Mouse (Mus musculus): ENCODE results near the gene Ccng1. TPM values are rescaled to one million over a fixed set of nuclear protein-coding genes. Genes with fewer than 3 reads are reported as not detected.
"Not testable (repeated sequence)": the region's sequence is repeated elsewhere in the genome, so short reads cannot be mapped to it uniquely, and the experiment has no call there.

The Ccng1 gene
- polyA plus RNA-seq, 1 experiment: 0.64 TPM

DNA sequence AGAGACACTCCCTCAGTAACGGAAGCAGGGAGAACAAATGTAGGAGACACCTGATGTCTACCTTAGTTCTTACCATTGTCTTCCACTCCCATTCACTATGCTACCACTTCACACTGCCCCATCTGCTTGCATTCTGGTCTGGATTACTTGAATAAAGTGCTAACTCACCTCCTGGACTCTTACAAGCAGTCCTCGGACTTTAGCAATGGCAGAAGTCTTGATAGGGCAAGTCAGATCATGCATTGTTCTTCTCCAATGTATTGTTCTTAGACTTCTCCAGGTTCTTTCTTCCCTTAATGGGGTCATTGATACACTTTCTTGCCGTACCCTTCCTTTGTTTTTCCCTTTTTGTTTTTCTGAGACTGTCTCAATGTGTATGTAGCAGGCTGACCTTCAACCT lies 17.7 kb downstream of the Ccng1 start:
- H3K4me3 ChIP-seq (replicated peaks): no peak overlapping the region
- TF ChIP-seq GATA1 (IDR thresholded peaks at IDR 0.05; ENCODE audit: low read length) (no peak), TAL1 (IDR thresholded peaks at IDR 0.05; ENCODE audit: low read length) (no peak)
- peaks cover 19% of the 10 kb centered on the region for H3K4me1 ChIP-seq (ENCODE audit: control insufficient read depth)
- H3K9me3 ChIP-seq (ENCODE audit: control insufficient read depth, low read length): no peaks in the 10 kb centered on the region
- H3K36me3 ChIP-seq (ENCODE audit: control insufficient read depth): peaks cover 65% of the 10 kb centered on the region
- H3K27me3 ChIP-seq (ENCODE audit: control insufficient read depth): no peaks in the 10 kb centered on the region

GRCm38 (mm10) chr11:40734251-40734752 lies 20.8 kb downstream of the Ccng1 start:
- peak overlapping the region; percentile 88 for H3K4me3 ChIP-seq (replicated peaks)
- no peaks in the 10 kb centered on the region for H3K9me3 ChIP-seq (ENCODE audit: control insufficient read depth, low read length)
- peaks cover 36% of the 10 kb centered on the region for H3K4me1 ChIP-seq (ENCODE audit: control insufficient read depth)
- TF ChIP-seq TAL1 (IDR thresholded peaks at IDR 0.05; ENCODE audit: low read length) (no peak), GATA1 (IDR thresholded peaks at IDR 0.05; ENCODE audit: low read length) (no peak)
- H3K27me3 ChIP-seq (ENCODE audit: control insufficient read depth): no peaks in the 10 kb centered on the region
- peaks cover 70% of the 10 kb centered on the region for H3K36me3 ChIP-seq (ENCODE audit: control insufficient read depth)

DNA sequence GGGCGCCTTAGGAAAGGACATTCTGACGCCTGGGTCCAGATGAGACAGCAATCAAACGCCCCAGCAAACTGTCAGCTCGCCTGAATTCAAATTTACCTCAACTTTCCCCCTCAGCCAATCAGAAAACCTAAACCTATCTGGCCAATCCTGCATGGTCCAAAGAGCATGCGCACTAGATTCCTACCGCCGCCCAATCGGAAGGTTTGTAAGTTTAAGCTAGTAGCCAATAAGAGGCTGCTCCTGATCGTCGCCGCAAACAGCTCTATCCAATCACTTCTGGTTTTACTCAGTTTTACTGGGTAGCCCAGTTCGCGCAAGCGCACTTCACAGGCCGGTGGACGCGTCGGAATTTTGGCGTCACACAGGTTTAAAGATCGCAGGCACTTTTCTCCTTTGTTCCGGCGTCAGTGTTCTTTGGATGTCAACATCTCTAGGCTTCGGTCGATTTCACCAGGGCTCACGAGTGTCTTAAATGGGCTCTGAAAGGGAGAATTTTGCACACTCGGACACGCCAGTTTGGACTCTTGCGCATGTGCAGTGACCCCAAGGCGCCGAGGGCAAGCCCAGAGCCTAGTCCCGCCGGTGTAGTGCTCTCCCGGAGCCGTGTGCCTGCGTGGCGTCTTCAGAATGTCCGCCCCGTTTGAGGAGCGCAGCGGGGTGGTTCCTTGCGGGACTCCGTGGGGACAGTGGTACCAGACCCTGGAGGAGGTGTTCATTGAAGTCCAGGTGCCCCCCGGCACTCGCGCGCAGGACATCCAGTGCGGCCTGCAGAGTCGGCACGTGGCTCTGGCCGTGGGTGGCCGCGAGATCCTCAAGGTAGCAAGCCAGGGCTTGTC lies 21.6 kb downstream of the Ccng1 start, which contains the start of the genes Hmmr and Nudcd2:
Gene Hmmr (minus strand): TSS at position 84 of the 836 bp plus-strand sequence.
Gene Nudcd2 (plus strand): TSS at position 329 of the 836 bp plus-strand sequence.
- H3K9me3 ChIP-seq (ENCODE audit: control insufficient read depth, low read length): no peaks in the 10 kb centered on the region
- peaks cover 70% of the 10 kb centered on the region for H3K36me3 ChIP-seq (ENCODE audit: control insufficient read depth)
- H3K27me3 ChIP-seq (ENCODE audit: control insufficient read depth): no peaks in the 10 kb centered on the region
- peaks cover 36% of the 10 kb centered on the region for H3K4me1 ChIP-seq (ENCODE audit: control insufficient read depth)
- TF ChIP-seq TAL1 (IDR thresholded peaks at IDR 0.05; ENCODE audit: low read length) (no peak), GATA1 (IDR thresholded peaks at IDR 0.05; ENCODE audit: low read length) (no peak)
- H3K4me3 ChIP-seq (replicated peaks): peak within 1 kb of the TSS; percentile 88

- Histone ChIP-seq H3K4me3 (replicated peaks) (peak overlapping the region; percentile 88), H3K4me1 (ENCODE audit: control insufficient read depth) (peaks cover 36% of the 10 kb centered on the region), H3K27me3 (ENCODE audit: control insufficient read depth) (no peaks in the 10 kb centered on the region), H3K9me3 (ENCODE audit: control insufficient read depth, low read length) (no peaks in the 10 kb centered on the region), H3K36me3 (ENCODE audit: control insufficient read depth) (peaks cover 70% of the 10 kb centered on the region)
- no peak for TF ChIP-seq TAL1 (IDR thresholded peaks at IDR 0.05; ENCODE audit: low read length)
- TF ChIP-seq GATA1 (IDR thresholded peaks at IDR 0.05; ENCODE audit: low read length): no peak
These were observed 22.1 kb downstream of the Ccng1 start for GRCm38 (mm10) chr11:40732997-40733338.

DNA sequence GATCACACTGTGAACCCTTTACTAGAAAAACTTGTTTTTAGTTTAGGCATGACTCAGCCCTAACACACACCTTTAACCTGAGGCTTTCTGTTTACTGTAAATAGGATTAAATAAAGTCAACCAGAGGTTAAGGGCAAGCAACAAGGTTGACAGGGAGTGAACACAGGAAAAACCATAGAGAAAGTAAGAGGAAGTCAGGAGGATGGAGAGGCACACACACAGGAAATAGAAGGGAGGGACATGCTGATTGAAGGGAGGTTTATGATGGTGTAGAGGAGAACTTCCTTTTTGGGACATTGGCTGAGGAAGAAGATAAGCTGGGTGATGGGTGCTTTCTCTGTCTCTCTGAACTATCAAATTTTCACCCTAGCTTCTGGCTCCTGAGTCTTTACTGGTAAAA lies 36.8 kb downstream of the Ccng1 start:
- Histone ChIP-seq H3K9me3 (ENCODE audit: control insufficient read depth, low read length) (no peaks in the 10 kb centered on the region), H3K4me3 (replicated peaks) (no peak overlapping the region), H3K36me3 (ENCODE audit: control insufficient read depth) (peaks cover 100% of the 10 kb centered on the region), H3K4me1 (ENCODE audit: control insufficient read depth) (no peaks in the 10 kb centered on the region), H3K27me3 (ENCODE audit: control insufficient read depth) (no peaks in the 10 kb centered on the region)
- TF ChIP-seq TAL1 (IDR thresholded peaks at IDR 0.05; ENCODE audit: low read length): no peak
- no peak for TF ChIP-seq GATA1 (IDR thresholded peaks at IDR 0.05; ENCODE audit: low read length)

- Histone ChIP-seq H3K27me3 (ENCODE audit: control insufficient read depth) (no peaks in the 10 kb centered on the region), H3K4me1 (ENCODE audit: control insufficient read depth) (no peaks in the 10 kb centered on the region), H3K36me3 (ENCODE audit: control insufficient read depth) (peaks cover 100% of the 10 kb centered on the region), H3K9me3 (ENCODE audit: control insufficient read depth, low read length) (no peaks in the 10 kb centered on the region), H3K4me3 (replicated peaks) (no peak overlapping the region)
- TF ChIP-seq TAL1 (IDR thresholded peaks at IDR 0.05; ENCODE audit: low read length) (no peak), GATA1 (IDR thresholded peaks at IDR 0.05; ENCODE audit: low read length) (no peak)
These were observed 39.6 kb downstream of the Ccng1 start for GRCm38 (mm10) chr11:40715524-40715923.

DNA sequence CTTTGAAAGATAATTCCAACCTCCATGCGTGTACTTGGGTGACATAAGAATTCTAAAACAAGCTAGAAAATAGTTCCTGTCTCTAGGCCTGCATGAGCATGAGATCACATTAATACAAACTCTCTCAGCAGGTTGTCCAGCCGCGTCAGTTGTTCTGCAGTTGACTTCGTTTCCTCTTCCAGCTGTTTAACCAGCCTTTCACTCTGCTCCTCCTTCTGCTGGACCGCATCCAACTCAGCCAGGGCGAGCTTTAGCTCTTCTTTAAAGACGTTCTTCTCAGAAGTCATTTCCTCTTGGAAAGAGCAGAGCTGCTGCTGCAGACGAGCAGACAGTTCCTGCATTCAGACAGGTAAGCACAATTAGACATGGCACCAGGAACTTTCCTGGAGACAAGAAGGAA lies 41.3 kb downstream of the Ccng1 start:
- TF ChIP-seq GATA1 (IDR thresholded peaks at IDR 0.05; ENCODE audit: low read length) (no peak), TAL1 (IDR thresholded peaks at IDR 0.05; ENCODE audit: low read length) (no peak)
- no peak overlapping the region for H3K4me3 ChIP-seq (replicated peaks)
- peaks cover 100% of the 10 kb centered on the region for H3K36me3 ChIP-seq (ENCODE audit: control insufficient read depth)
- no peaks in the 10 kb centered on the region for H3K4me1 ChIP-seq (ENCODE audit: control insufficient read depth)
- no peaks in the 10 kb centered on the region for H3K9me3 ChIP-seq (ENCODE audit: control insufficient read depth, low read length)
- no peaks in the 10 kb centered on the region for H3K27me3 ChIP-seq (ENCODE audit: control insufficient read depth)

GRCm38 (mm10) chr11:40709899-40710298 lies 45.2 kb downstream of the Ccng1 start:
- not testable (repeated sequence) for H3K4me3 ChIP-seq (replicated peaks)

More at GRCm38 (mm10) chr11:40709899-40710298, 45.2 kb downstream of the Ccng1 start:
- H3K9me3 ChIP-seq (ENCODE audit: control insufficient read depth, low read length); H3K4me1 ChIP-seq (ENCODE audit: control insufficient read depth); H3K27me3 ChIP-seq (ENCODE audit: control insufficient read depth): not testable (repeated sequence)
- peaks cover 100% of the 10 kb centered on the region for H3K36me3 ChIP-seq (ENCODE audit: control insufficient read depth)

Other genes starting within 250 kb of the Ccng1 start
- 1.7 and 2.1 TPM in 2 replicates for gene Mat2b, start 60.1 kb downstream of the Ccng1 start, polyA plus RNA-seq (2012)
- gene Hmmr, start 21.9 kb downstream of the Ccng1 start, polyA plus RNA-seq (2012): 1.8 and 2.1 TPM in 2 replicates
- 3.7 and 4.6 TPM in 2 replicates for gene Nudcd2, start 21.6 kb downstream of the Ccng1 start, polyA plus RNA-seq (2012)